Mouse (Mus musculus) cerebellum, adult 8-10 months (tissue): ENCODE data around the gene Garnl3.
A peak's percentile ranks its signal among the peaks of the same experiment; 100 is the strongest.

Source experiments
- DNase-seq: peaks from one replicate; pipeline ENCODE4 v3.0.0; 2022

Garnl3 gene

GRCm38 (mm10) chr2:33131500-33132092 is at the start of gene Garnl3:
Gene Garnl3 (minus strand): TSS chr2:33131654.
- peak; percentile 72 for DNase-seq

- DNase-seq, result no peak
Observed at GRCm38 (mm10) chr2:33179930-33180630, 48.6 kb upstream of the Garnl3 start.

- DNase-seq, result no peak
Observed at GRCm38 (mm10) chr2:33179171-33179929, 47.9 kb upstream of the Garnl3 start.

GRCm38 (mm10) chr2:33178243-33178932 is 46.9 kb upstream of the Garnl3 start:
- peak; percentile 68 for DNase-seq

GRCm38 (mm10) chr2:33177443-33178242 is 46.2 kb upstream of the Garnl3 start:
- DNase-seq, result no peak

- DNase-seq, result no peak
Observed at GRCm38 (mm10) chr2:33176921-33177320, 45.5 kb upstream of the Garnl3 start.

GRCm38 (mm10) chr2:33176516-33176915 is 45.1 kb upstream of the Garnl3 start:
- DNase-seq, result no peak

- DNase-seq, result no peak
Observed at GRCm38 (mm10) chr2:33173686-33174085, 42.2 kb upstream of the Garnl3 start.

- DNase-seq, result no peak
Observed at GRCm38 (mm10) chr2:33173126-33173525, 41.7 kb upstream of the Garnl3 start.

- DNase-seq, result no peak
Observed at GRCm38 (mm10) chr2:33170777-33171565, 39.5 kb upstream of the Garnl3 start.

- DNase-seq, result no peak
Observed at GRCm38 (mm10) chr2:33169445-33169844, 38.0 kb upstream of the Garnl3 start.

- DNase-seq, result no peak
Observed at GRCm38 (mm10) chr2:33167060-33167459, 35.6 kb upstream of the Garnl3 start.

GRCm38 (mm10) chr2:33165710-33166374 is 34.4 kb upstream of the Garnl3 start:
- DNase-seq, result no peak

GRCm38 (mm10) chr2:33165229-33165628 is 33.8 kb upstream of the Garnl3 start:
- no peak for DNase-seq

GRCm38 (mm10) chr2:33164646-33165045 is 33.2 kb upstream of the Garnl3 start:
- peak; percentile 50 for DNase-seq

- no peak for DNase-seq
Observed at GRCm38 (mm10) chr2:33162126-33162525, 30.7 kb upstream of the Garnl3 start.

GRCm38 (mm10) chr2:33160326-33160973 is 29.0 kb upstream of the Garnl3 start:
- DNase-seq, result no peak

GRCm38 (mm10) chr2:33159593-33159992 is 28.1 kb upstream of the Garnl3 start:
- DNase-seq, result no peak

- DNase-seq, result no peak
Observed at GRCm38 (mm10) chr2:33158895-33159294, 27.4 kb upstream of the Garnl3 start.

GRCm38 (mm10) chr2:33156283-33156781 is 24.9 kb upstream of the Garnl3 start:
- no peak for DNase-seq
